Mouse (Mus musculus) liver, adult 2 months (tissue): ENCODE data around the gene Serpinb13. TPM values are rescaled to one million over a fixed set of nuclear protein-coding genes. Genes with fewer than 3 reads are reported as not detected.
"Not testable (repeated sequence)": the region's sequence is repeated elsewhere in the genome, so short reads cannot be mapped to it uniquely, and the experiment has no call there.

Experiments used
- DNase-seq: peaks from one replicate; pipeline ENCODE4 v3.0.0-alpha.2; 2011; ENCODE audit warnings: low read depth, low spot score; ENCODE audit errors: extremely low read depth
- H3K27ac ChIP-seq: fragments of 200-500 bp; replicated peaks from 2 replicates; pipeline ENCODE4 v1.5.1; 2012; ENCODE audit warnings: low read depth, mild to moderate bottlenecking, control low read depth, inconsistent platforms, low read length; ENCODE audit not compliant: insufficient read depth
- H3K27me3 ChIP-seq: fragments of 200-500 bp; 2 replicates; pipeline ENCODE4 v1.6.1; 2012; ENCODE audit warnings: mild to moderate bottlenecking, moderate library complexity, low read length, inconsistent platforms; ENCODE audit not compliant: control insufficient read depth, insufficient read depth
- H3K36me3 ChIP-seq: fragments of 200-500 bp; 2 replicates; pipeline ENCODE4 v1.6.1; 2012; ENCODE audit warnings: low read length, inconsistent platforms; ENCODE audit not compliant: control insufficient read depth, insufficient read depth
- H3K4me1 ChIP-seq: fragments of 200-500 bp; 2 replicates; pipeline ENCODE4 v1.6.1; 2011; ENCODE audit warnings: low read length; ENCODE audit not compliant: control insufficient read depth, insufficient read depth
- H3K4me3 ChIP-seq: fragments of 200-500 bp; 2 replicates; pipeline ENCODE4 v1.5.1; 2011; ENCODE audit warnings: low read depth, mild to moderate bottlenecking, control low read depth, low read length, moderate library complexity; ENCODE audit not compliant: insufficient read depth
- H3K79me2 ChIP-seq: fragments of 200-500 bp; 2 replicates; pipeline ENCODE4 v1.6.1; 2012; ENCODE audit warnings: inconsistent platforms, mild to moderate bottlenecking, low read length, moderate library complexity; ENCODE audit not compliant: control insufficient read depth, insufficient read depth
- H3K9ac ChIP-seq: fragments of 200-500 bp; 2 replicates; pipeline ENCODE4 v1.6.1; 2012; ENCODE audit warnings: low read depth, mild to moderate bottlenecking, control low read depth, inconsistent platforms, low read length
- CTCF ChIP-seq: fragments of 200-500 bp; IDR thresholded peaks from 2 replicates; pipeline ENCODE4 v1.5.1; 2011; ENCODE audit warnings: low read depth, low read length, control low read depth
- POLR2A ChIP-seq: fragments of 200-500 bp; IDR thresholded peaks from 2 replicates; pipeline ENCODE4 v1.6.1; 2011; ENCODE audit warnings: low read length, control low read depth; ENCODE audit not compliant: insufficient read depth; ENCODE audit errors: extremely low read depth
- WGBS: fragments of 180-500 bp; shearing (Covaris S2); methylation state at CpG from one replicate; pipeline ENCODE4 v1.1.7; 2018; 5-methylcytosine and 5-hydroxymethylcytosine counted together
- polyA plus RNA-seq: library from polyadenylated mRNA; depleted of rRNA; stranded (reverse); fragments of >200 nt; gene quantifications from 2 replicates; pipeline ENCODE4 v1.2.3, GENCODE M21; 2012; rRNA removed
- total RNA-seq: library from RNA; depleted of rRNA; stranded (reverse); fragments of >200 nt; gene quantifications from 2 replicates; pipeline ENCODE4 v1.2.3, GENCODE M21; 2014; rRNA removed

Serpinb13 gene
- total and polyA plus RNA-seq, 2 experiments = not detected

- no peaks in the 10 kb centered on the region for H3K36me3 ChIP-seq
- H3K4me1 ChIP-seq = no peaks in the 10 kb centered on the region
- H3K27me3 ChIP-seq = no peaks in the 10 kb centered on the region
- no peak overlapping the region for H3K9ac ChIP-seq
- WGBS = 35% methylated on average over 2 of the region's 2 CpGs
- H3K27ac ChIP-seq = no peak overlapping the region
- no peak for DNase-seq
- no peak overlapping the region for H3K4me3 ChIP-seq
- TF ChIP-seq CTCF = peak; percentile 22; the same call in 1 of the 2 replicates
- TF ChIP-seq POLR2A = no peak
- H3K79me2 ChIP-seq = no peaks in the 10 kb centered on the region
Observed at GRCm38 (mm10) chr1:107014530-107014929, 33.7 kb downstream of the Serpinb13 start.

DNA sequence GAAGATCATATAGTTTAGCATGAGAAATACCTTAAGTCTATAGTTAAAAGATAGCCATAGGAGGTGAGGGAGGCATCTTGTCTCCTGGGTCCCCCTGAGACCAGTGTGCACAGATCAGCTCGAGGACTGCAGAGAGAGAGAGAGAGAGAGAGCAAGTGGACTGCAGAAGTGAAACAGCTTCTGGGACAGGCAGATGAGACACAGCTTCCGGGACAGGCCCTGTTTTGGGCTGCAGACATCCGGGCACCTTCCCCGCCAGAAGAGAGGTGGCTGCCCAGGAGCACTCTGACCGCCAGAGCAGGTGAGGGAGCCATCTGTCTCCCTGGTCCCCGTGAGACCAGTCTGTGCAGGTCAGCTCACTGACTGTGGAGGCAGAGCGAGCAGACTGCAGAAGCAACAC is 34.4 kb downstream of the Serpinb13 start:
- TF ChIP-seq POLR2A (no peak), CTCF (no peak)
- H3K79me2 ChIP-seq = no peaks in the 10 kb centered on the region
- no peak for DNase-seq
- no peaks in the 10 kb centered on the region for H3K27me3 ChIP-seq
- no peaks in the 10 kb centered on the region for H3K4me1 ChIP-seq
- no peak overlapping the region for H3K4me3 ChIP-seq
- no peak overlapping the region for H3K9ac ChIP-seq
- H3K36me3 ChIP-seq = no peaks in the 10 kb centered on the region
- WGBS = 74% methylated on average over 7 of the region's 7 CpGs
- no peak overlapping the region for H3K27ac ChIP-seq

DNA sequence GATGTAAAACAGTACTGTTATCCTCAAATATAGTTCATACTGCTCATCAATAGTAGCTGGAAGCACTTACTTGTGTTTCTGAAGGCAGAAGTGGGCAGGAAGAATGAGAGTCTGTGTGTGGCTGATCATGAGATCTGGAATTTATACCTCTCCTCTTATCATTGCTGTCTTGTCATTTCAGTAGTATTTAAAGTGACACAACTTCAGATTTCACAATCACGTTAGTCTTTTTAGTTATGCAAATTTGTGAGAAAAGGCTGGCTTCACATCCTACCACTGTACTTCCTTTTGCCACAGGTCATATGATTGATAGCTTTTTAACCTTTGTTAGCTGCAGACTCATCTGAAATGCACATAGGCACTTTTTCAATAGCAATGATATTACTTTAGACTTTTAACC is 45.1 kb downstream of the Serpinb13 start:
- Histone ChIP-seq H3K9ac (no peak overlapping the region), H3K36me3 (no peaks in the 10 kb centered on the region), H3K4me3 (no peak overlapping the region), H3K27ac (no peak overlapping the region), H3K4me1 (no peaks in the 10 kb centered on the region), H3K27me3 (no peaks in the 10 kb centered on the region), H3K79me2 (no peaks in the 10 kb centered on the region)
- TF ChIP-seq CTCF (no peak), POLR2A (no peak)
- DNase-seq = no peak
- WGBS = 66% methylated on average over 1 of the region's 1 CpGs

- not testable (repeated sequence) for H3K27me3 ChIP-seq, H3K9ac ChIP-seq, H3K36me3 ChIP-seq, DNase-seq, H3K79me2 ChIP-seq, H3K27ac ChIP-seq, H3K4me3 ChIP-seq, H3K4me1 ChIP-seq
- 83% methylated on average over 3 of the region's 3 CpGs for WGBS
Observed at GRCm38 (mm10) chr1:107034236-107034635, 53.5 kb downstream of the Serpinb13 start.

Other genes starting within 250 kb of the Serpinb13 start
- 10.4 and 11.4 TPM in 2 replicates for gene Kdsr, start 221.3 kb upstream of the Serpinb13 start, total RNA-seq
- gene Kdsr, start 221.3 kb upstream of the Serpinb13 start, polyA plus RNA-seq = 10.3 and 10.5 TPM in 2 replicates
- gene Vps4b, start 184.3 kb upstream of the Serpinb13 start, total RNA-seq = 36.4 and 37.8 TPM in 2 replicates
- gene Vps4b, start 184.3 kb upstream of the Serpinb13 start, polyA plus RNA-seq = 10.5 and 10.7 TPM in 2 replicates
- gene Serpinb5, start 119.8 kb upstream of the Serpinb13 start, total RNA-seq = not detected in 2 replicates
- not detected in 2 replicates for gene Serpinb5, start 119.8 kb upstream of the Serpinb13 start, polyA plus RNA-seq
- gene Serpinb12, start 46.5 kb upstream of the Serpinb13 start, total RNA-seq = not detected in 2 replicates
- not detected in 2 replicates for gene Serpinb12, start 46.5 kb upstream of the Serpinb13 start, polyA plus RNA-seq
- not detected in 2 replicates for gene Serpinb3a, start 71.3 kb downstream of the Serpinb13 start, total RNA-seq
- not detected in 2 replicates for gene Serpinb3a, start 71.3 kb downstream of the Serpinb13 start, polyA plus RNA-seq
- gene Serpinb3d, start 102.5 kb downstream of the Serpinb13 start, total RNA-seq = not detected in 2 replicates
- not detected in 2 replicates for gene Serpinb3d, start 102.5 kb downstream of the Serpinb13 start, polyA plus RNA-seq